Mouse (Mus musculus): ENCODE data around the gene Pitpnm3. TPM values are rescaled to one million over a fixed set of nuclear protein-coding genes. Genes with fewer than 3 reads are reported as not detected.

Pitpnm3 gene
- polyA plus RNA-seq, 1 experiment from 2014 or later, result 0.31 TPM

DNA sequence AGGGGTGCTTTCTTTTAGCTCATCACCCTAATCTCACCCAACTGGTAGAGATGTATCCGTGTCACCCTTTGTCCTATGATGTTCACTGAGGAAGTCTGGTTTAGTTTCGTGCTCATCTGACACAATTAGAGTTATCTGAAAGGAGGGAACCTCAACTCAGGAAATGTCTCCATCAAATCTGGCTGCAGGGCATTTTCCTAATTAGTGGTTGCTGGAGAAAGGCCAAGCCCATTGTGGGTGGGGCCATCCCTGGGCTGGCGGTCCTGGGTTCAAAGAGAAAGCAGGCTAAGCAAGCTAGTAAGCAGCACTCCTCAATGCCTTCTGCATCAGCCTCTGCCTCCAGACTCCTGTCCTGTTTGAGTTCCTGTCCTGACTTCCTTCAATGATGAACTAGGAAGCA is 83.4 kb downstream of the Pitpnm3 start:
- DNase-seq (ENCODE audit: low spot score), result no peak
- peaks cover 24% of the 10 kb centered on the region for H3K4me1 ChIP-seq (replicated peaks)
- peaks cover 58% of the 10 kb centered on the region for H3K27me3 ChIP-seq (ENCODE audit: insufficient read depth, poor library complexity, severe bottlenecking)

DNA sequence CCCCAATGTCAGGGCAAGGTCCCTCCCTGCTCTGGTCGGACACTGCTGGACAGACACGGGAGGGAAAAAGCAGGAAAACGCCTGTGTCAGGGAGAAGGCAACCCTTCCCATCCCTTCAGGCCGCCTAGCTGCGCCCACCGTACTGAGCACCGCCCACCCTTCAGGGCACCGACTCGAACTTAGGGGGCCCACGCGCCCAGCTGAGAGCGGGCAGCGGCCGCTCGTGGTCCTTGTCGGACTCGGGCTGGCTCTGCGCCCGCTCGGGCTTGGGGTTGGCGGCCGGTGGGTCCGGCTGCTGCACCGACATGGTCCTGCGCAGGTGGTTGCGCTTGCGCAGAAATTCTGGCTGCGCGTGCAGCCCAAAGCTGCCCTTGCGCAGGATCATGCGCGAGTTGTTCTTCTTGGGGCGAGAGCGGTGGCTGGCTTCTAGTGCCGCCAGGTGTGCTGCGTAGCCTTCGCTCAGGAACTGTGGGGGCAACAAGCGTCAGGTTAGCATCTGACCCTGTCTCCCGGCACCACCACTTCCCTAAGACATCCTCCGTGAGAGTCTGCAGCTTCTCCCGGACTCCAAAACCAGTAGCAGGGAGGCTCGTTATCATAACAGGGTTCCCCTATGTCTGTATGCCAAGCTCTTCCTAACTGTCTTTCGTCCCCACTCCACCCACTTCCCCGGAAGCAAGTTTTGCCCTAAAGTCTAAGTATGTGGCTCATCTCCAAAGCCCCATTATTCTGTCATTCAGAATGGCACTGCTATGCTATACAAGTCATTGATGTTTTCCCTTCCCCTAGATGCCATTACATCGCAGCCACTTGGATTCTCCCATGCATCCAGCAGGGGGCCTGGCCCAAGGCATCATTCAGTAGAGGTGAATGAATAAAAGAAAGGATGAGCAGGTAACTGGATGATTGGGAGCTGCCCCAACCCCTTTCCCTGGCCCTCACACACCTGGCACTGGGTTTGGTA is 84.4 kb downstream of the Pitpnm3 start:
- peak; percentile 61 for DNase-seq (ENCODE audit: low spot score)
- peaks cover 22% of the 10 kb centered on the region for H3K4me1 ChIP-seq (replicated peaks)
- WGBS, result 2% methylated on average over 45 of the region's 45 CpGs
- H3K4me3 ChIP-seq, result peak overlapping the region; percentile 67
- H3K9me3 ChIP-seq, result no peaks in the 10 kb centered on the region
- peaks cover 21% of the 10 kb centered on the region for H3K36me3 ChIP-seq
- peak overlapping the region; percentile 81 for H3K27ac ChIP-seq
- peaks cover 58% of the 10 kb centered on the region for H3K27me3 ChIP-seq (ENCODE audit: insufficient read depth, poor library complexity, severe bottlenecking)

More for the DNA sequence above, 83.4 kb downstream of the Pitpnm3 start:
- Histone ChIP-seq H3K36me3 (peaks cover 10% of the 10 kb centered on the region), H3K27ac (no peak overlapping the region), H3K4me3 (no peak overlapping the region), H3K9me3 (no peaks in the 10 kb centered on the region)
- WGBS, result 73% methylated on average over 3 of the region's 3 CpGs

GRCm38 (mm10) chr11:72050168-72050894 is 85.2 kb downstream of the Pitpnm3 start:
- WGBS, result 23% methylated on average over 14 of the region's 14 CpGs
- peaks cover 58% of the 10 kb centered on the region for H3K27me3 ChIP-seq (ENCODE audit: insufficient read depth, poor library complexity, severe bottlenecking)
- H3K36me3 ChIP-seq, result peaks cover 29% of the 10 kb centered on the region
- peaks cover 20% of the 10 kb centered on the region for H3K4me1 ChIP-seq (replicated peaks)
- H3K4me3 ChIP-seq, result peak overlapping the region; percentile 67
- no peaks in the 10 kb centered on the region for H3K9me3 ChIP-seq
- peak; percentile 16 for DNase-seq (ENCODE audit: low spot score)
- H3K27ac ChIP-seq, result peak overlapping the region; percentile 81; the same call in 1 of the 2 replicates

DNA sequence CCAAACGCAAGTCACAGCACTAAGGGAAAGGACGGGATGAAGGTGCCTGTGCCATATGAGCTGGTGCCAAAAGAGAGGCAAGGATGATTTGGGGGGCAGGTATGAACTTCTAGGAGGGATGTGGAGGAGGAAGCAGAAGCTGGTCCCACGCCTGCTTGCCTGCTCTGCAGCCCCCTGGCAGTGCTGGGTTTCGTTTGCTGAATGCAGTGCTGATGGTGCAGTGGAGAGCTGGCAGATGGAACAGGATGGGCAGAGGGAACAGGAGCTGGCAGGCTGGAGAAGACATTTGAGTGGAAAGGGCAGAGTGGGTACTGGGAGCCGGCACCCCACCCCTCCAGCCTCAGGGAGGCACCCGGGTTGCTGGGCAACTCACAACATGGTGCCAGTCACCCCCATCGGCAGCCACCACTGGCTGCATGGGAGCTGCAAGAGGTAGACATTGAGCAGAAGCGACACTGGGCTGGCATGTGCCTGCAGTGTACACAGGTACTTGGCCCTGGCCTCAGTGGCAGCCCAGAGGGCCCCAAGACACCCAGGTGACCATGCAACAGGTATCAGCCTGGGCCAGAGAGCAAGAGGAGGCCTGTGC is 86.3 kb downstream of the Pitpnm3 start:
- Histone ChIP-seq H3K4me3 (no peak overlapping the region), H3K36me3 (peaks cover 40% of the 10 kb centered on the region), H3K27ac (no peak overlapping the region), H3K27me3 (ENCODE audit: insufficient read depth, poor library complexity, severe bottlenecking) (peaks cover 55% of the 10 kb centered on the region), H3K9me3 (no peaks in the 10 kb centered on the region), H3K4me1 (replicated peaks) (peaks cover 31% of the 10 kb centered on the region)
- DNase-seq (ENCODE audit: low spot score), result no peak
- WGBS, result 67% methylated on average over 8 of the region's 8 CpGs

DNA sequence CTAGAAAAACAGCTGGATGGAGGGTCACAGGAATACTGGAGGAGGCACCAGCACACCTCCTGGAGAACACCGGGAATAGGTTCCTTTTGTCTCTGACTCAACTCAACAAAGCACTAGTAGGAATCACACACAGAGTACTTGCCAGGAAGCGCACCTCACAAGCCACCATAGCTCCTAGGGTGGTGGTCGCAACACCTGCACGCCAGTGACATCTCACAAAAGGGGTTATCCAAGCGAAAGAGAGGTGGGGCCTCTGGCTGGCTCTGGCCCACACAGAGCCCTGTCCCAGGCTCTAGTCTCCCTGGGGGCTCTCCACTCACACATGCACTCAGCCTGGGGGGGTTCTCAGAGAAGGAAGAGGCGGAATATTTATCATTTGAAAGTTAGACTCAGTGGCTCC is 86.8 kb downstream of the Pitpnm3 start:
- H3K9me3 ChIP-seq, result no peaks in the 10 kb centered on the region
- peaks cover 45% of the 10 kb centered on the region for H3K36me3 ChIP-seq
- no peak overlapping the region for H3K27ac ChIP-seq
- WGBS, result 59% methylated on average over 6 of the region's 6 CpGs
- no peak overlapping the region for H3K4me3 ChIP-seq
- DNase-seq (ENCODE audit: low spot score), result no peak
- H3K4me1 ChIP-seq (replicated peaks), result peaks cover 36% of the 10 kb centered on the region
- H3K27me3 ChIP-seq (ENCODE audit: insufficient read depth, poor library complexity, severe bottlenecking), result peaks cover 50% of the 10 kb centered on the region

- peaks cover 55% of the 10 kb centered on the region for H3K4me1 ChIP-seq (replicated peaks)
- peaks cover 48% of the 10 kb centered on the region for H3K36me3 ChIP-seq
- H3K4me3 ChIP-seq, result peak overlapping the region; percentile 80
- H3K9me3 ChIP-seq, result no peaks in the 10 kb centered on the region
- no peak for DNase-seq (ENCODE audit: low spot score)
- 91% methylated on average over 3 of the region's 3 CpGs for WGBS
- no peak overlapping the region for H3K27ac ChIP-seq
- H3K27me3 ChIP-seq (ENCODE audit: insufficient read depth, poor library complexity, severe bottlenecking), result peaks cover 15% of the 10 kb centered on the region
Measured at GRCm38 (mm10) chr11:72044231-72044630, 91.3 kb downstream of the Pitpnm3 start.

- no peaks in the 10 kb centered on the region for H3K9me3 ChIP-seq
- H3K27ac ChIP-seq, result peak overlapping the region; percentile 95
- peak overlapping the region; percentile 80 for H3K4me3 ChIP-seq
- peaks cover 70% of the 10 kb centered on the region for H3K4me1 ChIP-seq (replicated peaks)
- H3K27me3 ChIP-seq (ENCODE audit: insufficient read depth, poor library complexity, severe bottlenecking), result peaks cover 9% of the 10 kb centered on the region; the same call in 1 of the 2 replicates
- peaks cover 40% of the 10 kb centered on the region for H3K36me3 ChIP-seq
- no peak for DNase-seq (ENCODE audit: low spot score)
- WGBS, result 2% methylated on average over 14 of the region's 14 CpGs
Measured at GRCm38 (mm10) chr11:72042631-72043030, 92.9 kb downstream of the Pitpnm3 start.

- Histone ChIP-seq H3K36me3 (peaks cover 35% of the 10 kb centered on the region), H3K4me1 (replicated peaks) (peaks cover 73% of the 10 kb centered on the region), H3K27me3 (ENCODE audit: insufficient read depth, poor library complexity, severe bottlenecking) (peaks cover 15% of the 10 kb centered on the region; the same call in 1 of the 2 replicates), H3K27ac (peak within 1 kb of the TSS; percentile 95), H3K9me3 (no peaks in the 10 kb centered on the region), H3K4me3 (peak within 1 kb of the TSS; percentile 80)
- WGBS, result under 1% methylated on average over 52 of the region's 52 CpGs
- peak; percentile 97 for DNase-seq (ENCODE audit: low spot score)
Measured at GRCm38 (mm10) chr11:72041768-72042607, 93.6 kb downstream of the Pitpnm3 start, which contains the start of gene Pimreg. Gene Pimreg, plus strand, starts transcription at chr11:72042032.

GRCm38 (mm10) chr11:72041290-72041767 is 94.2 kb downstream of the Pitpnm3 start:
- no peak for DNase-seq (ENCODE audit: low spot score)
- WGBS, result 14% methylated on average over 6 of the region's 6 CpGs
- Histone ChIP-seq H3K36me3 (peaks cover 28% of the 10 kb centered on the region), H3K27ac (peak overlapping the region; percentile 95), H3K4me1 (replicated peaks) (peaks cover 73% of the 10 kb centered on the region), H3K27me3 (ENCODE audit: insufficient read depth, poor library complexity, severe bottlenecking) (peaks cover 21% of the 10 kb centered on the region), H3K4me3 (peak overlapping the region; percentile 80), H3K9me3 (no peaks in the 10 kb centered on the region)

- Histone ChIP-seq H3K4me3 (0 out of 2 replicates have a peak overlapping the region, but pooled peaks have one; percentile 11), H3K36me3 (peaks cover 13% of the 10 kb centered on the region), H3K27ac (peak overlapping the region; percentile 12; the same call in 1 of the 2 replicates), H3K27me3 (ENCODE audit: insufficient read depth, poor library complexity, severe bottlenecking) (peaks cover 22% of the 10 kb centered on the region), H3K9me3 (no peaks in the 10 kb centered on the region), H3K4me1 (replicated peaks) (peaks cover 73% of the 10 kb centered on the region)
- DNase-seq (ENCODE audit: low spot score), result peak; percentile 19
- 40% methylated on average over 16 of the region's 16 CpGs for WGBS
Measured at GRCm38 (mm10) chr11:72039599-72040386, 95.8 kb downstream of the Pitpnm3 start.

GRCm38 (mm10) chr11:72037996-72038395 is 97.6 kb downstream of the Pitpnm3 start:
- 2% methylated on average over 4 of the region's 4 CpGs for WGBS
- H3K27me3 ChIP-seq (ENCODE audit: insufficient read depth, poor library complexity, severe bottlenecking), result peaks cover 26% of the 10 kb centered on the region
- peak; percentile 79 for DNase-seq (ENCODE audit: low spot score)
- no peak overlapping the region for H3K4me3 ChIP-seq
- peaks cover 56% of the 10 kb centered on the region for H3K4me1 ChIP-seq (replicated peaks)
- no peaks in the 10 kb centered on the region for H3K9me3 ChIP-seq
- no peaks in the 10 kb centered on the region for H3K36me3 ChIP-seq
- H3K27ac ChIP-seq, result peak overlapping the region; percentile 62; the same call in 1 of the 2 replicates

Measured in hindbrain, embryonic 10.5 days (tissue).